Mouse (Mus musculus): ENCODE data around the gene Myo1h.

DNA sequence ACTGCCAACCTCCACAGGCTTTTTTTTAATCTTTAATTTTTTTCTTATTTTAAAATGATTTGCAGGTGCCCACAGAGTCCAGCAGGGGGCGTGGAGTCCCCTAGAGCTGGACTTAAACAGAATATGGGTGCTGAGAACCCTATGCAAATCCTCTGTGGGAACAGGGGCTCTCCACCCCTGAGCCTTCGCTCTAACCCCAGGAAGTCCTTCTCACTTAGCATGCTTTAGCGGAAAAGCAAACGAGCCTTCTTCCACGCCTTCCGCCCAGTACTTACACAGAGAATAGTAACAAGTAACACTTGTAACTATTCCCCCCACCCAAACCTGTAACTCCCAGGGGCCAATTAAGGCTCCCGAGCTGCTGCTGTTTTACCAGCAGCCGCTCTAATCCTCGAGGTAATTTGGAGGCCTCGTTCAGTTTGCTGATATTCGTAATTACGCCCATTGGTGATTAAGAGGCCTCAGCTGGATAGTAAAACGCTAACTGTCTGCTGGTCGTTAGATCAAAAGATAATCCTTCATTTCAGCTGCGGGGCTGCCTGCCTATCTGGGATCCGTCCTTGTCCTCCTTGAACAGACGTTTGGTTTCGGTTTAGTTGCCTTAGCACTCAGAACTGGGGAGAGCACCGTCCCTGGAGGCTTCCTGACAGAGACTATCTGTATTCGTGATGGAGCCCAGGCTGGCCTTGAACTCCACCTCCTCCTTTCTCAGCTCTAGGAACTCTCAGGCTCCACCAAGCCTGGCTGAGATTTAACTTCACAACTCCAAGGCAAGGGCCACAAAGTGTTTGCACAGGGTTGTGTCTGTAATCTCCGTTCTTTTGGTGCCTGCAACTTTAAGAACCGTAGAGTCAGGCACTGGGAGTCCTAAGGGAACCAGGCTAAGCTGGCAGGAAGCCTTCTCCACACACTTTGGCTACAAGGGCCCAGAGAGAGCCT is 8.0 kb downstream of the Myo1h start:
- TF ChIP-seq CTCF (IDR thresholded peaks at IDR 0.05; ENCODE audit: borderline replicate concordance, insufficient read depth, low read length): no peak
- no peak for TF ChIP-seq POLR2A (IDR thresholded peaks at IDR 0.05; ENCODE audit: low read depth, low read length)

All from embryonic fibroblast, embryonic 13.5 days (primary cell).